Mouse (Mus musculus): Measurements from ENCODE around the gene Actr1a.

Gene Actr1a

GRCm38 (mm10) chr19:46395109-46396009 lies at the start of gene Actr1a:
Actr1a (minus strand) TSS chr19:46395748.
- peak; percentile 98 to 99 for DNase-seq (ENCODE audit: low spot score in 2 of 2)

GRCm38 (mm10) chr19:46444209-46444608 lies 48.7 kb upstream of the Actr1a start:
- peak; percentile 72 to 80 for DNase-seq (ENCODE audit: low spot score in 2 of 2)

- no peak for DNase-seq (ENCODE audit: low spot score in 2 of 2)
These were observed 48.0 kb upstream of the Actr1a start for GRCm38 (mm10) chr19:46443509-46443908.

DNA sequence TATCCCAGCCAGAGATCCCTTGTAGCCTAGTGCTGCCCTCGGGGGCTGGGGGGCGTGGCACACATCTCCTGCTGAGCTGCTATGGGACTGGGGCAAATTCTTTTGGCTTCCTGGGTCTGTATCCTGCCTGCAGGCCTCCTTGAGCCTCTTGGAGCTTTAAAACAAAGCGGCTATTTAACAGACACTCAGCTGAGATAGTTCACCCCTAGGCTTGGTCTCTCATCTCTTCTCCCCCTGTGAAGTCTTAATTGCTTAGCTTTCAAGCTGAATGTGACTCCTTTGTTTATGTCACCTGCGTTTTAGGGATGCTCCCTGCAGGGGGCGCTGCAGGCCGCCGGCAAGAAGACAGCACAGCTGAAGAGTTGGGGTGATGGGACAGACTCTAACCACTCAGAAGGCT lies 39.9 kb upstream of the Actr1a start:
- no peak for DNase-seq (ENCODE audit: low spot score in 2 of 2)

- DNase-seq (ENCODE audit: low spot score in 2 of 2) = no peak
These were observed 39.0 kb upstream of the Actr1a start for GRCm38 (mm10) chr19:46434591-46434990.

DNA sequence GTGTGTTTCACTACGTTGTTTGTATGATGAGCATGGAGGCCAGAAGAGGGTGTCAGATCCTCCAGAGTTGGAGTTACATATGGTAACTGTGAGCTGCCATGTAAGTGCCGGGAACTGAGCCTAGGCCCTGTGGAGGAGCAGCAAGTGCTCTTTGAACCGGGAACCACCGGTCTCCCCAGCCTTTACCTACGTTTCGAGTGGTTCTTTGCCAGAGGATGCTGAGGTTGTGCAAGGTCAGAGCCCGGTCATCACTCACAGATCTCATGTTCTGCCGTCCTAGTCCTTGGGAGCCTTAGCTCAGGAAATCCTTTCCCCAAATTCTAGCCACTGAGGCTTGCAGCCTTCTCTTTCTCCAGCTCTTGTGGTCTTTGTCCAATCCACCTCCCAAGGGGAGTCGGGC lies 38.6 kb upstream of the Actr1a start:
- DNase-seq (ENCODE audit: low spot score in 2 of 2) = no peak

GRCm38 (mm10) chr19:46433712-46434111 lies 38.2 kb upstream of the Actr1a start:
- DNase-seq (ENCODE audit: low spot score in 2 of 2) = no peak

GRCm38 (mm10) chr19:46429250-46429649 lies 33.7 kb upstream of the Actr1a start:
- DNase-seq (ENCODE audit: low spot score in 2 of 2) = no peak

DNA sequence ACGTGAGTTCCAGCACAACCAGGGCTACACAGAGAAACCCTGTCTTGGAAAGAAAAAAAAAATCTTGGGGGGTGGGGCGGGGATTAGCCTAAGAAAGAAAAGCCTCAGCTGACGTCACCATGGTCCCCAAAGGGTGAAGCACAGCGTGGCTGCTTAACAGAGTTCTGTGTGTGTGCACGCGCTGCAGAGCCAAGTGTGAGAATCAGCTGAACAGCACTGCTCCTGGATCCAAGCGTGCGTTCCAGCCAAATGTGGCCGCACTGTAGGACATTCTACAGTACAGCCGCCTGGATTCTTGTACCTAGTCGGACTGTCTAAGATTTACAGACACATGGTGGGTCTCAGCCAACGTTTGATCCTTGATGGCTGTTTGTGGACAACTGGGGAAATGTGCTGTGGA lies 30.9 kb upstream of the Actr1a start:
- DNase-seq (ENCODE audit: low spot score in 2 of 2) = no peak

DNA sequence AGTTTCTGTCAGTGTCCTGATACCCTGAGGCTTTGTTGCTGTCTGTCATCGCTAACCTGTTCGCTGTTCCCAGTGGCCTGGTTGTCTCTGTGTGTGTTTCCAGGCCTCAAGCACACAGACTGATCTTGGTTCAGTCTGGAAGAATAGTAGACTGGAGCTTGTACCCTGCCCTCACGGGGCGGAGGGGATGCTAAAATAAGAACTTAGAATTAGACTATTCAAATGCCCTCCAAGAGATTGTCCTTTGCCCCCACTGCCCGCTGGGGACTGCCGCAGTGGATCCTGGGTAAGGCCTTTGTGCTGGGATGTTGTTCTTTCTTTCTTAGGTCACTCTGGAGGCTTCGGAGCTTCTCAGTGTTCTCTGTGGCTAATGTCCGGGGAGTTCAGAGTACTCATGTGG lies 29.7 kb upstream of the Actr1a start:
- DNase-seq (ENCODE audit: low spot score in 2 of 2) = no peak

DNA sequence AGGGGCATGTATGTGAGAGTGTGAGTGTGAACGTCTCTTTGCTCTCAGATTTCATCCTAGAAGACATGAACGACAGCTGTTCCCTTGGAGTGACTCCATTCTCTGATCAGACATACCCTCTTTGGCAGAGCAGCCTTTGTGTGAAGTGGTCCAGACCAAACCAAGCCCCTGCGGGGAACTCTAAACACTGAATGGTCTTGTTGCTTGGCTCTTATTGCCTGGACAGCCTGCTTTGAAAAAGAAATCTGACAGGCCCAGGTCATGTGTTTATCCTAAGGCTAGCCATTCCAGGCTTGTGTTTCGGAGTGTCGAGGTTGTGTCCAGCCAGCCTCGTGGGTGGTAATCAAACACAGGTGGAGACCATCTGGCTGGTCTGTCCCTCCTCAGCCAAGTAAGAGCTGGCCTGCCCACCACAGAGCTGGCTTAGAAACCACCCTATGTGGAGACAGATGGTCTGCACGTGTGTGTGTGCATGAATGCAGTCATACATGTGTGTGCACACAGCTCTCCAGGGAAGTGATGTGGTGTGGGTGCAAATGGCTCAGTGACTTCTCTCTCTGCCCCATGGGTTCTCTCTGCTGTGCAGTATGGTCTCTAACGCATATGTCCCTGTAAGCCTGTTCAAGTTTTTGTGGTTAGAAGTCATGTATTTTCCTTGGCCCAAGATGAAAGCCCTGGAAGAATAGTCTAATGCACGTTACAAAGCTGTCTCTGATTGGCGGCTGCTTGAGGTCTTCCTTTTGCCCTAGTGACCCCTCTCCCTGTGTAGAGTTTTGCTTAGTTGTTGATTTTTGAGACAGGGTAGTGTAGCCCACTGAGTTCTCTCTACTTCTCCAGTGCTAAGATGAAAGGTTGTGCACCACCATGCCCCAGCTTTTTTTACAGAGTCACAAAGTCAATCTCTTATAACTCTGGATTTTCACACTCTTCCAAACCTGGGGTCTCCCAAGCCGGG lies 27.1 kb upstream of the Actr1a start:
- DNase-seq (ENCODE audit: low spot score in 2 of 2) = peak in 1 of 2 experiments; percentile 8

DNA sequence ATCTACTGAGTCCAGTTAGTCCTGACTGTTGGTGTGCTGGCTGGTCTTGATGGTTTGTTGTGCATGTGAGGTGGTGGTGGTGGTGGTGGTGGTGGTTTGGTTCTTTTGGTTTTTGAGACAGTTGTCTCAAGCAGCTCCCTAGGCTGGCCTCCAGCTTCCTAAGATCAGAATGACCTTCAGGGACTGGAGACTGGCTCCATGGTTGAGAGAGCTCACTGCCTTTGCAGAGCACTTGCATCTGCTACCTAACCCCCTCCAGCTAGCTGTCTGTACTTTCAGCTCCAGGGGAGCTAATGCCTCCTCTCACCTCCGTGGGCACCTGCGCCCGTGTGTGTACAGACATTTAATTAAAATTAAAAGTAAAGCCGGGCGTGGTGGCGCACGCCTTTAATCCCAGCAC lies 24.9 kb upstream of the Actr1a start:
- DNase-seq (ENCODE audit: low spot score in 2 of 2) = no peak

DNA sequence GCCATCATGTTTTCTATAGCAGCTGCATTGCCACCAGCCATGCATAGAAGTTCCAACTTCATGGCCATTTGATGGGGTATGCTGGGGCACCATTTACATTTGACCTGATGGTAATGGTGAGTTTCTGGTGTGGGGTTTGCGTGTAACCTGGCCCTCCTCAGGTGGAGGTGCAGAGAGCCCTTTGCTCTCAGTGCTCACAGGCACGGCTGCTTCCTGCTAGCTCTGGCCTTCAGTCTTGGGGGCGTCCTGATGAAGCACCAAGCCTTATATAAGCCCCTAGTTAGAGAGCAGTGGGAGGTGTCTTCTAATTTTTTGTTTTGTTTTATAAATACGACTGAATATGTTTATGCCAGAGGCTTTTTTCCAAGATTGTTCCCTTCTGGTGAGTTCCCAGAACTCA lies 22.5 kb upstream of the Actr1a start:
- DNase-seq (ENCODE audit: low spot score in 2 of 2) = peak in 1 of 2 experiments; percentile 18

DNA sequence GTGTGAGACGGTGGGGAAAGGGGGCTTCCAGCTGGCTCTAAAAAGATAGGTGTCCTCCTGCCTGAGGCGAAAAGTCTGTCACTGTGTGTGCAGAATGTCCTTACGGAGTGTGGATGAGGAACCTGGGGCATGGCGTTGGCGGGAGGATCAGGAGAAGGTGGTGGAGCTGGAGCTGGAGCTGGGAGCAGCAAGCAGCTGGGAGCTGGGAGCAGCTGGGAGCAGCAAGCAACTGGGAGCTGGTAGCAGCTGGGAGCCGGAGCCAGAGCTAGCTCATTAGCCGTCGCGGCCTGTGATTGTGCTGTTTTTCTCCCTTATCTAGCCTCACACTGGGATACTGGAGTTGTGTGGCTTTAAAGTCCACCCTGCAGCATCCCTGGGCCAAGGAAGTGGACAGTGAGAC lies 20.7 kb upstream of the Actr1a start:
- DNase-seq (ENCODE audit: low spot score in 2 of 2) = no peak

DNA sequence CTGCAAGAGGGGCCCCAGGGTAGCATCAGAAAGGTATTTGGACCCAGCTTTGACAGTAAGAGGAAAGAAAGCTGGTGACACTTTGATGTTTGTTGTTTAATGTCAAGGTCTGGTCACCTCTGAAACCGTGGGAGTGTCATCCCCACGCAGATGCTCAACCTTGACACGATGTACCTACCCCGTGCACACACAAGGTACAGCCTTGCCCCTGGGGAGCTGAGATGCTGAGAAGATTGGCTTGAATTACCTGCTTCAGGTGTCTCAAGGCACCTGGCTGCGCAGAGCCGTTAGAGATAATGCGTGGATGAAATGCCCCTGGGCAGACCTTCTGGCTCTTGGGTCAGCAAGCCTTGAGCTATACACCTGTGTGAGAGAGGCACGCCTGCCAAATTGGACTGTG lies 18.9 kb upstream of the Actr1a start:
- no peak for DNase-seq (ENCODE audit: low spot score in 2 of 2)

- DNase-seq (ENCODE audit: low spot score in 2 of 2) = no peak
These were observed 18.4 kb upstream of the Actr1a start for GRCm38 (mm10) chr19:46413969-46414368.

DNA sequence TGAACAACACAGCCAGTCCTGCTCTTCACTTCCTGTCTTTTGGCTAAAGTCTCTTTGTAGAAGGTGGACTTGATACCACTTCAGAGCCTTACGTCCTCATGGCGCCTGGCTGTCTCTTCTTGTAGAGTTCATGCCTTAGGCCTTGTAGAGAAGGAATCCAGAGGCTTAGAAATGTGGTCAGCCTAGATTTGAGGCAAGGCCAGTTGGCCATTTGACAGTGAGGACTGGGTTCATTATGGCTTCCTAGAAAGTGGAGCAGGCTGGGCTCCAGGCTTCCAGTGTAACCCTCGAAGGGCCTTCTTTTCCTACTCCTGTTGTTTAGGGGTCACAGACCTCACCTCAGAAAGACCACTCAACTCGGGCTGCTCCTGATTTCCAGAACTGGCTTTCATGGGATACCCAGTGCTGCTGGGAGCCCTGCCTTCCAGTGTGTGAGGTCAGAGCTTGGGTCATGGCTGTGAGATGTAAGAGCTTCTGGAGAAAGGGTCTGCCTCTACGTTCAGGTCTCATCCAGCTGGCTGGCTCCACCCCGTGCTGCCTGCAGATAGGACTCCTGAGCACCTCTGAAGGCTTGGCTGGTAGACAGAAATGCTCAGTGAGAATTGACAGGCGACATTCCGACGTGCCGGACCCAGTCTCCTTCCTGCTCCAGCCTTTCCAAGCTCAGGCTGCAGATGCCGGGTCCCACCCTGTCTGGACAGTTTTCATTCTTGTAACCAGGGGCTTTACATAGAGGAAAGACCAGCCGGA lies 16.7 kb upstream of the Actr1a start:
- no peak for DNase-seq (ENCODE audit: low spot score in 2 of 2)

DNA sequence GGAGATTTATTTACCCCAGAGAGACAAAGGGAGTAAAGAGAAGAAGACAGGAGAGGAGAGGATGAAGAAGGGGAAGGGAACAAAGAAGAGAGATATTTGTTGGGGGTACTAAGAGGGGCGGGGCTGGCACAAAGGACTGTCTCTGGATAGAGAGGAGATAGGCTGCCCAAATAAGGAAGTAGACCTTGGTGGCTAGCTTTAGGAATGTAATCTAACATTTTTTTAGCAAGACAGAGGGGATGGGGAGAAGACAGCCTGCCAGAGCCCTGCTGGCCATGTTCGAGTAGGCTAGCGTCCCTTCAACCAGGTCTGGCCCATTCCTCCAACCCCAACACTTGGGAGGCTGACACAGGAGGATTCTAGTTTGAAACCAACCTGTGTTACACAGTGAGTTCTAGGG lies 14.0 kb upstream of the Actr1a start:
- no peak for DNase-seq (ENCODE audit: low spot score in 2 of 2)

DNA sequence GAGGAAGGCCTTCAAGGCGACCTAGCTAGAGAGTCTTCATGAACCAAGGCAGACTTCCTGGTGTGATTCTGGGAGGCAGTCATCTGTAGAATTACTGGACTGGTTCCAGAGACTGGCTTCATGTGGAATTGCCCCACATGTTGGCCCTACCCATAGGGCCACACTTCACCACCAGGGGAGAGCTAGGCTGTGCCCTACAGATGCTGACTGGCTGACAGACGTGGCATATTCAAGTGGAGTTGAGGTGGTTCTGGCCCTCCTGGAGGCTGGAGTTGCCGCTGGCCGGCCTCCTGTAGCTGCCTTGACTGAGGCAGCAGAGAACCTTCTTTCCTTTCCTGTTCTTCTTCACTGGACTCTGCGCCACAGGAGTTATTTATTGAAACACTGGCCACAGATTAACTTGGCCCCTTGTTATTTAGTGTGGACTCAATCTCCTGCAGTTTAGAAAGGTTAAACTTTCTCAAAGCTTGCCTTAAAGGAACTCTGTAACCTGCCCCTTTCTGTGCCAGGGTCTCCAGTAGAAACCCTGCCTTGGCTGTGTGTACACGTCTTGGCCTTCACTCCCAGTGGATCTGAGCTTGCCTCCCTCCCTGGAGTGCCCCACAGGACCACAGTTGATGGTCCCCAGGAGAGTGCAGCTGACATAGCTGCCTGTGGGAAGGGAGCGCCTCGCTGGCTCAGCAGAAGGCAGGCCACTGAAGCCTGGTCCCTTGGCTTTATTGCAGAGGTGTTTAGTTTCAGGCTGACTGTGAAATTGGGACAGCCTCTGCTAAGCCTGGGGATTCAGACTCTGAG lies 11.2 kb upstream of the Actr1a start:
- DNase-seq (ENCODE audit: low spot score in 2 of 2) = no peak

GRCm38 (mm10) chr19:46404030-46404429 lies 8.5 kb upstream of the Actr1a start:
- DNase-seq (ENCODE audit: low spot score in 2 of 2) = no peak

- DNase-seq (ENCODE audit: low spot score in 2 of 2) = no peak
These were observed 5.0 kb upstream of the Actr1a start for GRCm38 (mm10) chr19:46400558-46400957.

Measured in right cerebral cortex, adult 2 months (tissue).